Mouse (Mus musculus) megakaryocyte progenitor cell, adult 5-6 weeks (primary cell): ENCODE data around the gene Efcc1. TPM values are rescaled to one million over a fixed set of nuclear protein-coding genes. Genes with fewer than 3 reads are reported as not detected.

Source experiments
- ATAC-seq: replicated peaks from 2 replicates; pipeline ENCODE4 v1.8.0; 2016; ENCODE audit warnings: mild to moderate bottlenecking, moderate TSS enrichment, inconsistent platforms; ENCODE audit not compliant: poor library complexity
- total RNA-seq, 2 experiments: library from RNA; stranded (forward) in 1 of 2; stranded (reverse) in 1 of 2; fragments of 157-497, 149-512 nt in 1 of 2; fragments of 200-1000 nt in 1 of 2; gene quantifications; 2 replicates each; pipeline versions ENCODE4 v1.2.3 to v1.2.4; 2015 to 2017

Gene Efcc1
- total RNA-seq, 2 experiments from 2014 or later: 1.0 to 2.1 TPM

- ATAC-seq: peak; percentile 30
Observed at GRCm38 (mm10) chr6:87777842-87778241, 47.2 kb downstream of the Efcc1 start, which contains the start of gene Gp9. Gene Gp9, plus strand, starts transcription at chr6:87778072.

DNA sequence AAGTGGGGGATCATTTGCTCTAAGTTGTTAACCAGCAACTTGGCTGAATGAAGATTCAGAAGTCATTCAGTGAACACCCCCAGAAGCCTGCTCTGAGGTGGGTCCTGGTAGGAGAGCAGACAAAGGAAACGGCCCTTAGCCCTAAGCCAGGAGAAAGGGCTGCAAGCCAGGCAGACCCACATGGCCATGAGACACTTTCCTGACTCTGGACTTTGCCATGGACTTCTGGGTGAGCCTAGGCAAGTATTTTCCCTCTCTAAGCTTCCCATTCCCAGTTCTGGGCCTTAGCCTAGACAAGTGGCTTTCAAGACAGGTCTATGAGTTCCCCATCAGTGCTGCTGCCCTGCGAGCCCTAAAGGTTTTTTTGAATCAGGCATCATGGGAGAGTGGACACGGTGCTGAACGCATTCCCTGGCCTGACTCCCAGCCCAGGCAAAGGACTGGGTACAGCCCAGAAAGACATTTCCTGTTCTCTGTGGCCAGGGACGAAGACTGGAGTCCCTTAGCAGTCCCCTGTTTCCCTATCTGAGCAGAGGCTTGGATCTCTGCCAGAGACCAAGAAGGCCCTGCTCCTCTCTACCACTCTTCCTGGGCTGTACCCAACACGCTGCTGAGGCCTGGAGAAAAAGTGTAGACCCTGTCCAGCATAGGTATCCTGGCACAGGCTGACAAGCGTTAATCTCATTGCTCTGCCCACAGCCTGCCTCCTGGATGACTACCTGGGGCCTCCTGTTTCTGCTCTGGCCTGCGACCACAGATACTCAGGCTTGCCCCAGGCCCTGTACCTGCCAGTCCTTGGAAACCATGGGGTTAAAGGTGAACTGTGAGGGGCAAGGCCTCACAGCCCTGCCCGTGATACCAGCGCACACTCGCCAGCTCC, 47.9 kb downstream of the Efcc1 start:
- peak; percentile 50 for ATAC-seq

GRCm38 (mm10) chr6:87779174-87780165, 48.8 kb downstream of the Efcc1 start:
- no peak for ATAC-seq

- ATAC-seq: no peak
Observed at GRCm38 (mm10) chr6:87780546-87781301, 50.1 kb downstream of the Efcc1 start.

DNA sequence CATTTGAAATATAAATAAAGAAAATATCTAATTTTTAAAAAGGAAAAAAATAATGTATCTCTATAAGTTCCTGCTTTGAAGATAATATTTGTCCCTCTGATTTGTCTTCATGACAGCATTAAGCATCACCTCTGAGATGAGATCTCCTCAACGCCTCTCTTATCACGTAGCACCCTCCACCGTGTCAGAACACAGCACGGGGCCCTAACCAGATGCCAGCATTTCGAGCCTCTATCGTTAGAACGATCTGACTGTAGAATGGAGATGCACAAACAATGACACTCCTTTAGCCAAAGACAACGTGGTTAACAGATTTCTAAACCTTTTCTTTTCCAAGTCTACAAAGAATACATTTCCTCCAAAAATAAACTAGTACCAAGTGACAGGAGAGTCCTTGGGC, 53.4 kb downstream of the Efcc1 start:
- no peak for ATAC-seq

DNA sequence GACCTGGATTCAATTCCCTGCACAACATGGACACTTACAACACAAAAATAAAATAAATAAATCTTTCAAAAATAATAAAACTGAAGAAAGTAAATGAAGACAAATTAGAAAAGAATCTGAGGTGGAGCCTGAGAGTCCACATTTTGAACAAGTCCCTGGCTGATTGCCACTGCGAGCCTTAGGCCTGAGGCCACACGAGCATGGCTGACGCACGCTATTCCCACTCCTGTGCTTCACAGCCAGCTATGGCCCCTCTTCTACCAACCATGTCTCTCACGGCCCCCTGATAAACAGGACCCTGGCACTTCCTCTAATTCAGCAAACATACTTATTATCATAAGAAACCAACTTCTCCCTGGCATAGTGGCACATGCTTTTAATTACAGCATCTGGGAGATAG, 56.0 kb downstream of the Efcc1 start:
- no peak for ATAC-seq

GRCm38 (mm10) chr6:87787108-87787890, 56.6 kb downstream of the Efcc1 start:
- ATAC-seq: no peak

GRCm38 (mm10) chr6:87788266-87788895, 57.7 kb downstream of the Efcc1 start:
- no peak for ATAC-seq

DNA sequence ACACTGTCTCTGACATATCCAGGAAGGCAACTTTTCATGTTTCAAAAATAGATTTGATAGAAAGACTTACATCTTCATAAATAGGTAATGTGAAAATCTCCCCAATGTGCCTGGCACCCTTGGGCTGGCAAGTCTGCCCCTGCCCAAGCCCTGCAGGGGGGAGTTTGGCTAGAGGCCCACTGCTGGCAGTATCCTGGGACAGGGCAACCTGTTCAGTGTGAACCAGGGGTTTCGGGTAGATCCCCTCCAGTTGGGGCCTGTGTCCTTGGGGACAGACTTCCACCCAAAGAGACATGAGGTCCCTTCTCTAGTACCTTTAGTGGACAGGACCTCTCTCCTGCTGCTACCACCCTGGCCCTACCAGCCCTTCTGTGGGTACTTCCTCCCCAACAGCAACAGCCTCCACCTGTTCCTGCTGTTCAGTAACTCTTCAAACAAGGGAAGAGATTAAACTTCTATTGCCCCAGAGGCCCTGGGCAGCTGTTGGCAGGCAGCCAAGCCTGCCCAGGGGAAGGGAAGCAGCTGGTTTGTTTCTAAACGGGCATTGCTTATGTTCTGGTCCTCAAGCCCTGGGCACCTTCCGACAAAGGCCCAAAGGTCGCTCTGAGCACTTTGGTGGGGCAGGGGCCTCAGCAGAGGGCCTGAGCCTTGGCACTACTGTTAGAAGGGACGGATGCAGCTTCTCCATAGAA, 58.4 kb downstream of the Efcc1 start:
- peak; percentile 49 for ATAC-seq

- 0 out of 2 replicates have a peak, but pooled peaks have one; percentile 0 for ATAC-seq
Observed at GRCm38 (mm10) chr6:87789791-87790190, 59.1 kb downstream of the Efcc1 start.

GRCm38 (mm10) chr6:87790779-87791480, 60.3 kb downstream of the Efcc1 start:
- peak; percentile 84 for ATAC-seq

DNA sequence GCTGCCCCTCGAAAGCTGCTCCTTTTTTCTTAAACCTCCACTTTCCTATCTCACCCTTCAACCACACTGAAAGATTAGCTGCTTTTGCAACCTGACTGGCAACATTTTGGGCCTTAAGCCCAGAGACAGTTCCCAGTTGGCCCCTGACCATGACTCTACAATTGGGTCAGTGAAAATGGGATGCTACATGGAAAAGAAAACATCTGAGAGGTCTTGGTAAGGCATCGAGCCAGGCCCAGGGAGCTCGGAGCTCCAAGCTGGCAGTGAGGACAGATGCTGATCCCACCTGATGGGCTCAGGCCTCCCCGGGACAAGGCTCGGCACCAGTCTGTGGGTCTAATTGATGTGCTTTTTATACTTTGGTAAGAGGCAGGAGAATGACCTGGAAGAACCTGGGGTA, 61.2 kb downstream of the Efcc1 start:
- ATAC-seq: no peak

DNA sequence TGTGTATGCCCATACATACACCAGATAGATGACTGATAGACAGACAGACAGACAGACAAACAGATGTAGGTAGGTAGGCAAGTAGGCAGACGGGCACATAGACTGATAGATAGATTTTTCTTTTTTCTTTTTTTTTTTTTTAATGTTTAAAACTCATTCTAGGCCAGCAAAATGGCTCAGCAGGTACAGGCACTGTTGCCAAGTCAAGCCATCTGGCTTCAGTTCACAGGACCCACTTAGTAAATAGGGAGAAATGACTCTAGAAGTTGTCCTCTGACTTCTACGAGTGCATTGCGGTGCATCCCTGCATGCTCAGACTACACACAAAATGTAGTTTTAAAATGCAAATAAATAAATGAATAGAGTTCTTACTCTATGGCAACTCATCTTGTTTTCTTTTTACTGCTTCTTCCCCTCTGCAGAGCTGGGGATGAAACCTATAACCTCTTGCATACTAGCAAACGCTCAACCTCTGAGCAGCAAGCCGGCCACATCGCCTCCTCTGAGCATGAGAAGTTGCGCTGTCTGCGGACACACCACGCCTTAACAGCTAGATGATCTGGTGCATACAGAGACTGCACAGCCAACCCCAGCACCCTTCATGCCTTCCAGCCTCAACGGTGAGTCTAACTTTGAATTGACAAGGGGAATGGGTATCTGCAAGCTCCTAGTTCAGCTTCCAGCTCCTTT, 63.3 kb downstream of the Efcc1 start:
- ATAC-seq: no peak

- ATAC-seq: no peak
Observed at GRCm38 (mm10) chr6:87795385-87796150, 64.9 kb downstream of the Efcc1 start.

- ATAC-seq: peak; percentile 52
Observed at GRCm38 (mm10) chr6:87796251-87796880, 65.7 kb downstream of the Efcc1 start.

DNA sequence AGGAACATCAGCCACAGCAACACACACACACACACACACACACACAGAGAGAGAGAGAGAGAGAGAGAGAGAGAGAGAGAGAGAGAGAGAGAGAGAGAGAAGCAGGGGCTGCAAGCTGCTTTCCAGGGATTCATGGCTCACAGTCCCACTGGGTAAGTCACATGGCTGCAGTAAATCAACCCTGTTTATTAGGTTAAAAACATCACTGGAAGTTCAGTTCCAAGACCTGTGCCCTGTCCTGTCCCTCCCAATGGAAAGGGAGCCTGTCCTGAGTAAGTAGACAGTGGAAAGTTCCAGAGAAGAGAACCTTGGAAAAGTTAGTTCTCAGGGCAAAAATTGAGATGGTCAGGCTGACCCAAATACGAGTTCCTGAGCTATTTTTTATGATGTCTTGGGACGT, 66.7 kb downstream of the Efcc1 start:
- no peak for ATAC-seq
